Mouse (Mus musculus): ENCODE data around the gene Tarm1. TPM values are rescaled to one million over a fixed set of nuclear protein-coding genes. Genes with fewer than 3 reads are reported as not detected.
A peak's percentile ranks its signal among the peaks of the same experiment; 100 is the strongest.

Tarm1 gene
- polyA plus RNA-seq (2015; fragmentation: Nextera tagmentation; extraction: Ambion mirVana), result not detected in 2 replicates

DNA sequence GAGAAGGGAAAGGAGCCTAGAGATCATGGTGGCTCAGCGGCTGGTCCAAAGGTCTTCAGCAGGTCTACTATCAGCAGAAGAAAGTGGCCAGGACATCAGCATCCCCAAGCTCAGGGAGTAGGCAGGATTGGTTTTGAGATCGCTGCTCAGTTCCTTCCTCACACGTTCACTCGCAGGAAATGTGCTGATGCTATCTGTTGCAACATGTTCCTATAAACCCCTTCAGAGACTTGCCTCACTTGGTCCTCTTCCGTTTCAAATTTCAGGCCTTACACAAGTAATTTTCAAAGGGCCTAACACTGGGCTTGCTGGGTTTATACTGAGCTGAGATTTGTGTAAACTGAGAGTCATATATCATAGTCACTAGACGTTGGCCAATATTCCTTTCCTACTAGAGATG lies at the start of gene Tarm1:
TSS of gene Tarm1 (minus strand) at position 186 of the 400 bp plus-strand sequence.
- Histone ChIP-seq H3K9me3 (replicated peaks; ENCODE audit: control insufficient read depth, low read length, poor library complexity, severe bottlenecking) (no peaks in the 10 kb centered on the region), H3K4me3 (ENCODE audit: low read depth, low read length) (no peak within 1 kb of the TSS), H3K27ac (ENCODE audit: low read length) (no peak within 1 kb of the TSS), H3K4me2 (ENCODE audit: low read length) (no peak within 1 kb of the TSS), H3K27me3 (ENCODE audit: control insufficient read depth, insufficient read depth, low read depth, low read length) (no peaks in the 10 kb centered on the region), H3K9ac (ENCODE audit: low read depth, low read length) (no peak within 1 kb of the TSS), H3K36me3 (ENCODE audit: control insufficient read depth, insufficient read depth, low read length) (no peaks in the 10 kb centered on the region), H3K4me1 (ENCODE audit: control insufficient read depth, insufficient read depth, low read length) (no peaks in the 10 kb centered on the region)
- WGBS, result 90% methylated on average over 6 of the region's 6 CpGs
- no peak for ATAC-seq

DNA sequence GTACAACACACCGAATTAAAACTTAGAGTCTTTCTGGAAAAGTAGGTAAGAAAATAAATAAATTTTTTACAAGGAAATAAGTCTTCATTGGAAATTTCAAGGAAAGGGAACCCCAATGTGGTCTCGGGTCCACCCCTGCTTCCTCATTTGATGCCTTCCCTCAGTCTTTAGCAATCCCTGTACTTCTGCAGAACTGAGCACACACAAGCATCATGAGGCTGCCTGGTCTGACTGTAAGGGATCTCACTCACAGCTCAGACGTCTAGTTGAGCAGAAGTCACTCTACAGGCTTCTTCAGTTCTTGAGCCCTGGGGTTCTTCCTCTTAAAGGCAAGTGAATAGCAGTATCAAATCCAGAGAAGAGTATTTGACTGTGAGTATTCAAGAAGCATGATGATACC lies 3.5 kb upstream of the Tarm1 start:
- Histone ChIP-seq H3K27ac (ENCODE audit: low read length) (no peak overlapping the region), H3K9me3 (replicated peaks; ENCODE audit: control insufficient read depth, low read length, poor library complexity, severe bottlenecking) (0 out of 2 replicates have a peak, but pooled peaks cover 3% of the 10 kb centered on the region), H3K9ac (ENCODE audit: low read depth, low read length) (no peak overlapping the region), H3K27me3 (ENCODE audit: control insufficient read depth, insufficient read depth, low read depth, low read length) (no peaks in the 10 kb centered on the region), H3K36me3 (ENCODE audit: control insufficient read depth, insufficient read depth, low read length) (no peaks in the 10 kb centered on the region), H3K4me2 (ENCODE audit: low read length) (no peak overlapping the region), H3K4me1 (ENCODE audit: control insufficient read depth, insufficient read depth, low read length) (no peaks in the 10 kb centered on the region), H3K4me3 (ENCODE audit: low read depth, low read length) (no peak overlapping the region)
- no peak for ATAC-seq
- 82% methylated on average over 3 of the region's 3 CpGs for WGBS

DNA sequence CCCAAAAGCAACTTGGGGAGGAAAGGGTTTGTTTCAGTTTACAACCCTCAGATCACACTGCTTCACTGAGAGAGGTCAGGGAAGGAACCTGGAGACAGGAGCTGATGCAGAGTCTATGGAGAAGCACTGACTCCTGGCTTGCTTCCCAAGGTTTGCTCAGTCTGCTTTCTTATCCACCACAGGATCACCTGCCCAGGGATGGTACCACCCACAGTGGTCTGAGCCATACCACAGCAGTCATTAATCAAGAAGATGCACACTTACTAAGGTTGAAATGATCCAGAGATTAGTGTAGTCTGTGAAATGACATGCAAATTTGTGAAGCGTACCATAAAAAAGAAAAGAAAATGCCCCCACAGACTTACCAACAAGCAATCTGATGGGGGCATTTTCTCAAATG lies 2.0 kb downstream of the Tarm1 start:
- no peak overlapping the region for H3K4me2 ChIP-seq (ENCODE audit: low read length)
- no peak overlapping the region for H3K9ac ChIP-seq (ENCODE audit: low read depth, low read length)
- H3K27me3 ChIP-seq (ENCODE audit: control insufficient read depth, insufficient read depth, low read depth, low read length), result no peaks in the 10 kb centered on the region
- no peaks in the 10 kb centered on the region for H3K9me3 ChIP-seq (replicated peaks; ENCODE audit: control insufficient read depth, low read length, poor library complexity, severe bottlenecking)
- no peaks in the 10 kb centered on the region for H3K4me1 ChIP-seq (ENCODE audit: control insufficient read depth, insufficient read depth, low read length)
- H3K36me3 ChIP-seq (ENCODE audit: control insufficient read depth, insufficient read depth, low read length), result no peaks in the 10 kb centered on the region
- no peak for ATAC-seq
- WGBS, result 88% methylated on average over 1 of the region's 1 CpGs
- H3K4me3 ChIP-seq (ENCODE audit: low read depth, low read length), result no peak overlapping the region
- no peak overlapping the region for H3K27ac ChIP-seq (ENCODE audit: low read length)

DNA sequence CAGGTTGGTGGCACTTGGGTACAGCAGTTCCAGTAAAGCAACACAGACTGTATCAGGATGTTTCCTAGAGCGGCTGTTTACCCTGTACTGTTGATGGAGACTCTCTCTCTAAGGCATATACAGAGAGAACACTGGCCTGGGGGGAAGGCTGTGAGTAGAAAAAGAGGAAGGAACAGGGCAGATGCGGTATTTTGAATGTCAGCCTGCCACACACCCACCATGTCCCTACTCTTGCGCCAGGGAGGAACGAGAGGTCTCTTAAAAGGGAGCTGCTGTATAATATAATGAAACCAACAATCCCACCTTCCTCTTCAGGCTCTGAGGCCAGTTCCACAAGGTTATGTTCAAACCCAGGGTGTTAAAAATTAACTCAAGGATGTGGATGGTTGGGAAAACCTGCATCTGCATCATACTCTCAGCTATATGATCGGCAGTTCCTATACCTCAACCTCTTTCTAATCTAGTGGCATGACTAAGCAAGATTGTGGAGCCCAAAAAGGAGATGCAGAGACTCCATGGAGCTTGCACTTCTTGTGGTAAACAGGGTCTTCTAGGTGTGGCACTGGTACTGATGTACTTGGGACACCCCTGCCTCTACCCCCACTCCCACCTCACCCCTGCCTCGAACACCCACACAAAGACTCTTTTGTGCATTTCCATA lies 20.3 kb downstream of the Tarm1 start:
- no peak overlapping the region for H3K4me3 ChIP-seq (ENCODE audit: low read depth, low read length)
- no peak overlapping the region for H3K27ac ChIP-seq (ENCODE audit: low read length)
- H3K9ac ChIP-seq (ENCODE audit: low read depth, low read length), result no peak overlapping the region
- no peaks in the 10 kb centered on the region for H3K36me3 ChIP-seq (ENCODE audit: control insufficient read depth, insufficient read depth, low read length)
- ATAC-seq, result no peak
- no peaks in the 10 kb centered on the region for H3K27me3 ChIP-seq (ENCODE audit: control insufficient read depth, insufficient read depth, low read depth, low read length)
- H3K4me1 ChIP-seq (ENCODE audit: control insufficient read depth, insufficient read depth, low read length), result no peaks in the 10 kb centered on the region
- H3K9me3 ChIP-seq (replicated peaks; ENCODE audit: control insufficient read depth, low read length, poor library complexity, severe bottlenecking), result 0 out of 2 replicates have a peak, but pooled peaks cover 6% of the 10 kb centered on the region
- 92% methylated on average over 6 of the region's 6 CpGs for WGBS
- H3K4me2 ChIP-seq (ENCODE audit: low read length), result no peak overlapping the region

DNA sequence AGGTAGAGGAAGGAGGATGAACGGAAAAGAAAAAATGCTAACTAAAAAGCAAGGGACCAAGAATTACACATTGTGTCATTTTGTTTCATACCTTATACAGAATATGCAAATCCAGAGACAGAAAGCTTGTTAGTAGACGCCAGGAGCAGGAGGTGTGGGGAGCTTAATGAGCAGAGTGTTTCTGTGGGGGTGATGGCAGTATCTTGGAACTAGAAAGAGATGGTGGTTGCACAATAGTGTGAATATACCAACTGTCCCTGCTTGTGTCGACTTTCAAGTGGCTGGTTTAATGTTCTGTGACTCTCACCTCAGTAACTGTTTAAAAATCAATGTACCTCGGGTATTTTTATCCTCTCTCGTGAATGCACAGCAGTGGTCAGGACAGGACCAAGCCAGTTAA lies 25.7 kb downstream of the Tarm1 start:
- ATAC-seq, result no peak
- Histone ChIP-seq H3K9ac (ENCODE audit: low read depth, low read length) (no peak overlapping the region), H3K36me3 (ENCODE audit: control insufficient read depth, insufficient read depth, low read length) (no peaks in the 10 kb centered on the region), H3K4me3 (ENCODE audit: low read depth, low read length) (no peak overlapping the region), H3K27ac (ENCODE audit: low read length) (no peak overlapping the region), H3K27me3 (ENCODE audit: control insufficient read depth, insufficient read depth, low read depth, low read length) (no peaks in the 10 kb centered on the region), H3K4me1 (ENCODE audit: control insufficient read depth, insufficient read depth, low read length) (0 out of 2 replicates have a peak, but pooled peaks cover 3% of the 10 kb centered on the region), H3K9me3 (replicated peaks; ENCODE audit: control insufficient read depth, low read length, poor library complexity, severe bottlenecking) (0 out of 2 replicates have a peak, but pooled peaks cover 4% of the 10 kb centered on the region), H3K4me2 (ENCODE audit: low read length) (no peak overlapping the region)
- 73% methylated on average over 5 of the region's 5 CpGs for WGBS

DNA sequence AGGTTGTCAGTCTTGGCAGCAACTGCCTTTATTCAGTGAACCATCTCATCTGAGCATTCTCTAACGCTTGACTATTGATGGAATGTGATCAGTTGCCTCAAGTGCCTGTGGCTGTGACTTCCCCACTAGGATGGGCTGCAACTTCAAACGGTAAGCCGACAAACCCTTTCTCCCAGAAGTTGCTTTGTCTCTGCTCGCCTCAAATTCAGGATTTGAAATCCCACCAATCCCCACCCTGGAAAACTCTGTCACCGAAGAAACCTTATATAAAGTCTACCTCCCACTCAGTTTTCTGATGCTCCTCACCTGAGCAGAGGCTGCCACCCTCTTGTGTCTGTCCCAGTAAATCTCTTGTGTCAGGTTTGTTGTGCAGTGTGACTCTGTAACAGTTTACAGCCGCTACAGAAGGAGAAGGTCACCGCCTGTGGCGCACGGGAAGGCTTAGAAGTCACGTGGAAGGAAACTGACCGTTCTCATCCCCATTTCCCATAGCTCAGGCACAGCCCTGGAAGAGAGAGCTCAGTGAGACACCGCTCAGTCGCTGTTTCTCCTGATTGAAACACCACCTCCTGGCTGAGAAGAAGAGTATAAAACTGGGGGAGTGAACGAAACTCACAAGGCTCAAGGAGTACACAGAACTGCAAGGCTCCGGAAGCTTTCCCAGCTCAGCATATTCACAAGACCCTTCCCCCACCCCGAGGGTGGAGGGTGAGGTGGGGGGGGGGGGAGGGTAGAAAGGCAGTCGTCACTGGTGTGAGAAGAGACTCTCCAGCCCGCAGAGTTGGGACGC lies 27.9 kb downstream of the Tarm1 start:
- H3K36me3 ChIP-seq (ENCODE audit: control insufficient read depth, insufficient read depth, low read length), result no peaks in the 10 kb centered on the region
- 0 out of 2 replicates have a peak, but pooled peaks cover 3% of the 10 kb centered on the region for H3K4me1 ChIP-seq (ENCODE audit: control insufficient read depth, insufficient read depth, low read length)
- H3K9ac ChIP-seq (ENCODE audit: low read depth, low read length), result no peak overlapping the region
- no peaks in the 10 kb centered on the region for H3K9me3 ChIP-seq (replicated peaks; ENCODE audit: control insufficient read depth, low read length, poor library complexity, severe bottlenecking)
- H3K27ac ChIP-seq (ENCODE audit: low read length), result no peak overlapping the region
- no peaks in the 10 kb centered on the region for H3K27me3 ChIP-seq (ENCODE audit: control insufficient read depth, insufficient read depth, low read depth, low read length)
- H3K4me2 ChIP-seq (ENCODE audit: low read length), result peak overlapping the region; percentile 34
- WGBS, result 5% methylated on average over 19 of the region's 19 CpGs
- H3K4me3 ChIP-seq (ENCODE audit: low read depth, low read length), result no peak overlapping the region
- ATAC-seq, result no peak

DNA sequence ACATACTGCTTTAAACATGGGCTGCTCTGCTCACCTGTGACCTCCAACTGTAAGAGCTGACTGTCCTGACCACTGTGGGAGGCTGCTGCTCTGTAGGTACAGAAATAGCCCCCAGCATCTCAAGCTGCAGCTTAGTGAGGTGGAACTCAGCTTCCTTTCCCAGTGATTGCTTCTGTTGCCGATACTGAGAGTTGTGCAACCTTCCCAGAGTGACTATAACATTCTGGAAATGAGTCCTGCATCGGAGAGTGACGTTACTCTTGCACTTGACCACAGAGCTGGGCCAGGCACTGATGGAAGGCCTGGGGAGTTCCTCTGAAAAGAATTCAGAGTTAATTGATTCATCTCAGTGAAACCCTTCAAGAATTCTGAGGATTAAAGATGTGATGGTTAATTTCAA lies 29.6 kb downstream of the Tarm1 start:
- no peak for ATAC-seq
- H3K27me3 ChIP-seq (ENCODE audit: control insufficient read depth, insufficient read depth, low read depth, low read length), result no peaks in the 10 kb centered on the region
- 76% methylated on average over 3 of the region's 3 CpGs for WGBS

DNA sequence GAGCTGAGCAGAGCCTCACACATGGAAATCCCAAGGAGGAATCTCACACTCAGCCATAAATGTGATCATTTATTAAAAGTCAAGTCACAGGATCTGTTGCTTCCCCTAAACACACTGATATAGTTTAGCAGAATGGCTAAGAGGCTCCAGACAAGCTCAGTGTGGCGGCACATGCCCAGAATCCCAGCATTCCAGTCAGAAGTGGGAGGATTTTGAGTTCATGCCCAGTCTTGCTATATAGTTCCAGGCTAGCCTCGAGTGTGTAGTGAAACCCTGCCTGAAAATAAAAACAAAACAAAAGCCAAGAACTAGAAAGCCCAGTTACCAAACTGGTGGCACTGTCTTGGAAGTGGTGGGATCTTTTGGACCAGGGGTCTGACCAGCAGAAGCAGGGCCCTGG lies 33.8 kb downstream of the Tarm1 start:
- Histone ChIP-seq H3K9ac (ENCODE audit: low read depth, low read length) (no peak overlapping the region), H3K4me2 (ENCODE audit: low read length) (no peak overlapping the region), H3K36me3 (ENCODE audit: control insufficient read depth, insufficient read depth, low read length) (no peaks in the 10 kb centered on the region), H3K27me3 (ENCODE audit: control insufficient read depth, insufficient read depth, low read depth, low read length) (no peaks in the 10 kb centered on the region), H3K9me3 (replicated peaks; ENCODE audit: control insufficient read depth, low read length, poor library complexity, severe bottlenecking) (no peaks in the 10 kb centered on the region), H3K4me3 (ENCODE audit: low read depth, low read length) (no peak overlapping the region), H3K27ac (ENCODE audit: low read length) (no peak overlapping the region), H3K4me1 (ENCODE audit: control insufficient read depth, insufficient read depth, low read length) (no peaks in the 10 kb centered on the region)
- WGBS, result 73% methylated on average over 2 of the region's 2 CpGs
- ATAC-seq, result no peak

More for the DNA sequence above, 29.6 kb downstream of the Tarm1 start:
- no peak overlapping the region for H3K4me2 ChIP-seq (ENCODE audit: low read length)
- 0 out of 2 replicates have a peak, but pooled peaks cover 3% of the 10 kb centered on the region for H3K4me1 ChIP-seq (ENCODE audit: control insufficient read depth, insufficient read depth, low read length)
- H3K4me3 ChIP-seq (ENCODE audit: low read depth, low read length), result no peak overlapping the region
- no peak overlapping the region for H3K9ac ChIP-seq (ENCODE audit: low read depth, low read length)
- no peaks in the 10 kb centered on the region for H3K9me3 ChIP-seq (replicated peaks; ENCODE audit: control insufficient read depth, low read length, poor library complexity, severe bottlenecking)
- H3K27ac ChIP-seq (ENCODE audit: low read length), result no peak overlapping the region
- no peaks in the 10 kb centered on the region for H3K36me3 ChIP-seq (ENCODE audit: control insufficient read depth, insufficient read depth, low read length)

DNA sequence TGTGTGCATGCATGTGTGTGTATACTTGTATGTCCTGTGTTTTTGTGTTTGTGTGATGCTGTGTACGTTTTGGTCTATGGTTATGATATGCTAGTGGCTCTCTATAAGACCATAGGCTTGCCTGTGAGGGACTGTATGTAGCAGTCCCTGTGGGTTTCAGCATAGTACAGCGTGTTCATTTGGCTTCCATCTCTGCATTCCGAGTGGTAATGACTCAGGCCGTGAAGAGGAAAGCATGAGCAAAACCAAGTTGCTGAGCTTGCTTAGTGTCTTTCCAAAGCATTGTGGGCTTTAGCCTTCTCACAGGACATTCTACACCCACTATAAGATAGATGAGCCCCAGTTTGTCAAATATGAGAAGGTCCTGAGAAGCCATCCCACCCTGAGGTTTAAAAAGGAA lies 39.1 kb downstream of the Tarm1 start:
- Histone ChIP-seq H3K4me2 (ENCODE audit: low read length) (no peak overlapping the region), H3K4me1 (ENCODE audit: control insufficient read depth, insufficient read depth, low read length) (no peaks in the 10 kb centered on the region), H3K27ac (ENCODE audit: low read length) (no peak overlapping the region), H3K36me3 (ENCODE audit: control insufficient read depth, insufficient read depth, low read length) (no peaks in the 10 kb centered on the region), H3K9ac (ENCODE audit: low read depth, low read length) (no peak overlapping the region), H3K4me3 (ENCODE audit: low read depth, low read length) (no peak overlapping the region), H3K27me3 (ENCODE audit: control insufficient read depth, insufficient read depth, low read depth, low read length) (no peaks in the 10 kb centered on the region), H3K9me3 (replicated peaks; ENCODE audit: control insufficient read depth, low read length, poor library complexity, severe bottlenecking) (no peaks in the 10 kb centered on the region)
- ATAC-seq, result no peak
- 82% methylated on average over 4 of the region's 4 CpGs for WGBS
